Mouse (Mus musculus) liver, adult 2 months (tissue): ENCODE results near the gene D430041D05Rik. TPM values are rescaled to one million over a fixed set of nuclear protein-coding genes. Genes with fewer than 3 reads are reported as not detected.
A peak's percentile ranks its signal among the peaks of the same experiment; 100 is the strongest.

Experiments used
- DNase-seq: peaks from one replicate; pipeline ENCODE4 v3.0.0-alpha.2; 2011; ENCODE audit warnings: low read depth, low spot score; ENCODE audit errors: extremely low read depth
- H3K27ac ChIP-seq: fragments of 200-500 bp; replicated peaks from 2 replicates; pipeline ENCODE4 v1.5.1; 2012; ENCODE audit warnings: low read depth, mild to moderate bottlenecking, control low read depth, inconsistent platforms, low read length; ENCODE audit not compliant: insufficient read depth
- H3K27me3 ChIP-seq: fragments of 200-500 bp; 2 replicates; pipeline ENCODE4 v1.6.1; 2012; ENCODE audit warnings: mild to moderate bottlenecking, moderate library complexity, low read length, inconsistent platforms; ENCODE audit not compliant: control insufficient read depth, insufficient read depth
- H3K36me3 ChIP-seq: fragments of 200-500 bp; 2 replicates; pipeline ENCODE4 v1.6.1; 2012; ENCODE audit warnings: low read length, inconsistent platforms; ENCODE audit not compliant: control insufficient read depth, insufficient read depth
- H3K4me1 ChIP-seq: fragments of 200-500 bp; 2 replicates; pipeline ENCODE4 v1.6.1; 2011; ENCODE audit warnings: low read length; ENCODE audit not compliant: control insufficient read depth, insufficient read depth
- H3K4me3 ChIP-seq: fragments of 200-500 bp; 2 replicates; pipeline ENCODE4 v1.5.1; 2011; ENCODE audit warnings: low read depth, mild to moderate bottlenecking, control low read depth, low read length, moderate library complexity; ENCODE audit not compliant: insufficient read depth
- H3K79me2 ChIP-seq: fragments of 200-500 bp; 2 replicates; pipeline ENCODE4 v1.6.1; 2012; ENCODE audit warnings: inconsistent platforms, mild to moderate bottlenecking, low read length, moderate library complexity; ENCODE audit not compliant: control insufficient read depth, insufficient read depth
- H3K9ac ChIP-seq: fragments of 200-500 bp; 2 replicates; pipeline ENCODE4 v1.6.1; 2012; ENCODE audit warnings: low read depth, mild to moderate bottlenecking, control low read depth, inconsistent platforms, low read length
- CTCF ChIP-seq: fragments of 200-500 bp; IDR thresholded peaks from 2 replicates; pipeline ENCODE4 v1.5.1; 2011; ENCODE audit warnings: low read depth, low read length, control low read depth
- POLR2A ChIP-seq: fragments of 200-500 bp; IDR thresholded peaks from 2 replicates; pipeline ENCODE4 v1.6.1; 2011; ENCODE audit warnings: low read length, control low read depth; ENCODE audit not compliant: insufficient read depth; ENCODE audit errors: extremely low read depth
- WGBS: fragments of 180-500 bp; shearing (Covaris S2); methylation state at CpG from one replicate; pipeline ENCODE4 v1.1.7; 2018; 5-methylcytosine and 5-hydroxymethylcytosine counted together
- polyA plus RNA-seq: library from polyadenylated mRNA; depleted of rRNA; stranded (reverse); fragments of >200 nt; gene quantifications from 2 replicates; pipeline ENCODE4 v1.2.3, GENCODE M21; 2012; rRNA removed
- total RNA-seq: library from RNA; depleted of rRNA; stranded (reverse); fragments of >200 nt; gene quantifications from 2 replicates; pipeline ENCODE4 v1.2.3, GENCODE M21; 2014; rRNA removed

Gene D430041D05Rik
- total RNA-seq = 0.07 TPM in 1 of 2 replicates, not detected in the other
- polyA plus RNA-seq = not detected in 2 replicates

DNA sequence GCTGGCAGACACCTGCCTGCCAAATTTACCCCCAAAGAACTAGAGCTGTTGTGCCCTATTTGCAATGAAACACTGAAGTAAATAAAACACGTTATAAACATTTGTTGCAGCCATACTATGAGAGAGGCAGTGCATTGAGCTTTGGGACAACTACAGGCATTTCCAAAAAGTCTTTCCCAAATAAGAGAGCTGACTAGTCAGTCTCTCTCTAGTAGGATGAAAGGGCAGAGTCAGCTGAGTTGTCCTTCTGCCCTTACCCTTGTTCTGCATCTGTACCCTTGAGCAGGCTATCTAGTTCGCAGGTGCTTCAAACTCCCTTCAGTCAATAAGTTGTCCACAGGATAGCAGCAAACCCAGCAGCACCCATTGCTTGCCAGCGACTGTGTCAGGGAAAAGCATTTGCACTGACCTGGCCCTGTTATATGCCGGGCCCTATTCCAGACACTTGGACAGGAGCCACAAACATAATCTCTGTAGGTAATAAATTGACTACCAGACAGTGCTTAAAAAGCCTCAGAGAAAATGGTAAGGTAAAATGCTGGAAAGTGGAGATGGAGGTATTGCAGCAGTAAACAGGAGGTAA, at the start of gene D430041D05Rik:
Gene D430041D05Rik (minus strand): TSS at position 51 of the 583 bp plus-strand sequence.
- Histone ChIP-seq H3K4me1 (no peaks in the 10 kb centered on the region), H3K79me2 (no peaks in the 10 kb centered on the region), H3K9ac (no peak within 1 kb of the TSS), H3K4me3 (no peak within 1 kb of the TSS), H3K27ac (no peak within 1 kb of the TSS), H3K27me3 (peaks cover 16% of the 10 kb centered on the region), H3K36me3 (no peaks in the 10 kb centered on the region)
- 53% methylated on average over 4 of the region's 4 CpGs for WGBS
- DNase-seq = no peak
- TF ChIP-seq CTCF = no peak
- no peak for TF ChIP-seq POLR2A

DNA sequence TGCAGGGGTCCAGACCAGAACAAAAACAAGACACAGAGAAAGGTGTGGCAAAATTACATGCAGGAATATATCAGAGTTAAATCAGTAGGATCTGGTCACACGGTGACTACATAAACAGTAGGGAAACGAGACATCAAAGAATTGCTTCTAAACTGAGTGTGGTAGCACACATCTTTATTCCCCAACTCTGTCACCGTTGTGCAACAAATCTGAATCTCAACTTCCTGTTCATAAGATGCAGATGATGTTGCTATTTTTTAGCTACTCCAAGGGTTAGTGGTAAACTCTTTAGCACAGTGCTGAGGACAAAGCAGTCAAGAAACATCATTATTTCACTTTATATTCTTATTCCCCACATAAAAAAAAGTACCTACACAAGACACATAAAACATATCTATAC, 49.2 kb upstream of the D430041D05Rik start:
- no peak overlapping the region for H3K9ac ChIP-seq
- H3K4me3 ChIP-seq = no peak overlapping the region
- H3K4me1 ChIP-seq = peaks cover 12% of the 10 kb centered on the region
- peaks cover 34% of the 10 kb centered on the region for H3K79me2 ChIP-seq
- WGBS = 50% methylated on average over 3 of the region's 3 CpGs
- no peak for TF ChIP-seq CTCF
- TF ChIP-seq POLR2A = no peak
- H3K36me3 ChIP-seq = no peaks in the 10 kb centered on the region
- H3K27ac ChIP-seq = no peak overlapping the region
- no peak for DNase-seq
- H3K27me3 ChIP-seq = no peaks in the 10 kb centered on the region

DNA sequence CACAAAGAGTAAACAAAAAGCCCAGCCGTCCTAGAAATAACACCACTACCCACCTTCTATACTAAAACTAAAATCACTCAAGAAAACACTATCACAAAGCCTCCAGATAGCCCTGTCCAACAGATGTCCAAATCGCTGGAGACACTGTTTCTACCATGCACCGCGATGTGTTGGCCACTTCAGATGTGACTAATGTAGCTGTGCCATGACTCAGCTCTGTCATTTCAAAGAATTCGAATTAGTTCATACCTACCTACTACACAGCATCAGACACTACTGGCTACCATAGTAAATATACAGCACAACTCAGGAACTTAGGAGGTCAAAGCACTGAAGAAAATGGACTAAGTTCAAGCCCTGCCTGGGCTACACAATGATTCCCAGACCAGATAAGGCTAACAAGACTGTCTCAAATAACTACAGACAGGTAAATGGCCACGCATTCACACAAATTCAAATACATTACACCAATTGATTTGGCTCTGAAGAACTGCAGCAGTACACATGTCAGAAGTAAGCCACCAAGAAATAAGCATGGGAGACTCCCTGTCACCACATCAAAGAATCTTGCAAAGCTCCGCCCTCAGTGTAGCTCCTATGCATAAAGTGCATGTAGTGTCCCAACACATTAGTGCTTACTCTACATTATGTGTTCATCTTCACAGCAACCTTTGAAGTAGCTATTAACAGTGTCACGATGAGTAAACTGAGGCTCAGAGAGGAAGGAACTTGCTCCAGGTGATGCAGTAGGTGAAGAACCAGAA, 47.9 kb upstream of the D430041D05Rik start:
- peaks cover 12% of the 10 kb centered on the region; the same call in 1 of the 2 replicates for H3K4me1 ChIP-seq
- H3K4me3 ChIP-seq = no peak overlapping the region
- WGBS = 89% methylated on average over 8 of the region's 8 CpGs
- H3K9ac ChIP-seq = no peak overlapping the region
- H3K27me3 ChIP-seq = no peaks in the 10 kb centered on the region
- H3K79me2 ChIP-seq = peaks cover 35% of the 10 kb centered on the region
- no peak for DNase-seq
- no peak overlapping the region for H3K27ac ChIP-seq
- H3K36me3 ChIP-seq = no peaks in the 10 kb centered on the region
- TF ChIP-seq POLR2A = no peak
- TF ChIP-seq CTCF = no peak

DNA sequence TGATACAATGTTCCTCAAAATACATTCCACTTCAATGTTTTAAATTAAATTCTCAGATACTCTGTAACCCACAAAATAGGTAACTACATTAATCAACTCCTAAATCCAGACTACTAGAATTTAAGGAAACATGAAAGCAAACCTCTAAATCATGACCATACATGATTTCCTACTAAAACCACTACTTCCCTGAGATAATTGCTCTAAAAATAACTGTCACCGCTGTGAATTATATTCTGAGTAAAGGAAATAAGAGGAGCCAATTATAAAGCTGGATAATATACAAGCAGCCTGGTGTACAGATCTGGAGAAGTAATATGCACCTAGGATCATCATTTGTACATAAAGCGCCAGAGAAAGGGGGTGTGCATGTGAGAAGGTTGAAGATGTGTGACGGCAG, 46.3 kb upstream of the D430041D05Rik start:
- no peak for DNase-seq
- WGBS = 73% methylated on average over 3 of the region's 3 CpGs
- TF ChIP-seq CTCF (no peak), POLR2A (no peak)

DNA sequence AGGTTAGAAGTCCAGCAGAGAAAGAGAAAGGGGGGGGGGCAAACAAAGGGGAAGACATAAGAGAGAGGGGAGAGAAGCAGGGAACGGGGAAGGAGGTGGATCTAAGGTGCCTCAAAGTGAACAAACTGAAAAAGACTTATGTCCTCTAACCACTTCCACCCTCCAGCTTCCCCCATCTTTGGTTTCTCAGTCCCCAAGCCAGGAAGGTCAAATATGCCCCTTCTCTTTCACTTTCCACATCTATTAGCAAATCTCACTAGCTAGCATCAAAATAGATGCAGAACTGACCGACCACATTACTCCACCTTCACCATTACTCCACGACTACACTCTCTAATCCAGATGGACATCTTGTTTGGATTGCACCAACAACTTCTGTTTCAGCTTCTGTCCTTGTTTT, 39.9 kb upstream of the D430041D05Rik start:
- Histone ChIP-seq H3K79me2 (peaks cover 18% of the 10 kb centered on the region; the same call in 1 of the 2 replicates), H3K27me3 (no peaks in the 10 kb centered on the region), H3K4me1 (peaks cover 18% of the 10 kb centered on the region), H3K36me3 (no peaks in the 10 kb centered on the region), H3K27ac (peak overlapping the region; percentile 88), H3K9ac (no peak overlapping the region), H3K4me3 (0 out of 2 replicates have a peak overlapping the region, but pooled peaks have one; percentile 0)
- WGBS = 20% methylated on average over 3 of the region's 3 CpGs
- no peak for TF ChIP-seq POLR2A
- no peak for TF ChIP-seq CTCF
- no peak for DNase-seq

More for the DNA sequence above, 46.3 kb upstream of the D430041D05Rik start:
- Histone ChIP-seq H3K27ac (no peak overlapping the region), H3K4me3 (no peak overlapping the region), H3K9ac (no peak overlapping the region), H3K36me3 (no peaks in the 10 kb centered on the region), H3K27me3 (no peaks in the 10 kb centered on the region), H3K4me1 (peaks cover 12% of the 10 kb centered on the region; the same call in 1 of the 2 replicates), H3K79me2 (peaks cover 33% of the 10 kb centered on the region)

DNA sequence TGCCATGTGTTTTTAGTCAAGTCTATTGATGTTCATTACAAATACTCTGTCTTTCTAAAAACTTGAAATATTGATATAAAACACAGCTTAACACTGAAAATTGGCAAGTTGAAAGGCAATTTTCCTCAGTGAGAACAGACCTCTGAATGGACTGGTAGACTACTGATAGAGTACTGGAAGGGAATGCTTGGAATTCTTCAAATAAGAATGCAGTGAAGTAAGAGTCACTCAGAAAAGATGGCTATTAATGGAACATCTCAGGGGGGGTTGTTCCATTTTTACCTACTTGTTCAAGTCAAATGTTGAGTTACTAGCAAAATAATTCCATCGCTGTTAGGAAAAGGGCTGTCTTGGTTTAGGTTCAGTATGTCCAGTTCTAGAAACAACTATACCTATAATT, 38.4 kb upstream of the D430041D05Rik start:
- DNase-seq = no peak
- 95% methylated on average over 1 of the region's 1 CpGs for WGBS
- H3K79me2 ChIP-seq = peaks cover 12% of the 10 kb centered on the region; the same call in 1 of the 2 replicates
- peaks cover 16% of the 10 kb centered on the region for H3K4me1 ChIP-seq
- H3K36me3 ChIP-seq = no peaks in the 10 kb centered on the region
- TF ChIP-seq POLR2A (no peak), CTCF (no peak)
- H3K4me3 ChIP-seq = no peak overlapping the region
- H3K27ac ChIP-seq = no peak overlapping the region
- no peak overlapping the region for H3K9ac ChIP-seq
- H3K27me3 ChIP-seq = no peaks in the 10 kb centered on the region
